Mouse (Mus musculus) lung, postnatal 25 days (tissue): ENCODE data around the gene Mbnl1.

Source experiments
- DNase-seq: peaks from one replicate; pipeline ENCODE4 v3.0.0; 2022; ENCODE audit warnings: low spot score

The Mbnl1 gene

DNA sequence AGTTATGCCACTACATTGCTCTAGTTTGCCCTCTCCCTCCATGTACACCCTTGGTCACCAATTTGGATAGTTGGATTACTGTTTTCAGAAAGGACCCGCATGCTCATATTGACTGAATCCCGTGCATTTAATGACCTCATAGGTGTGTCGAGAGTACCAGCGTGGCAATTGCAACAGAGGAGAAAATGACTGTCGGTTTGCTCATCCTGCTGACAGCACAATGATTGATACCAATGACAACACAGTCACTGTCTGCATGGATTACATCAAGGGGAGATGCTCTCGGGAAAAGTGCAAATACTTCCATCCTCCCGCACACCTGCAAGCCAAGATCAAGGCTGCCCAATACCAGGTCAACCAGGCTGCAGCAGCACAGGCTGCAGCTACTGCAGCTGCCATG, 140.5 kb downstream of the Mbnl1 start:
- DNase-seq = no peak

DNA sequence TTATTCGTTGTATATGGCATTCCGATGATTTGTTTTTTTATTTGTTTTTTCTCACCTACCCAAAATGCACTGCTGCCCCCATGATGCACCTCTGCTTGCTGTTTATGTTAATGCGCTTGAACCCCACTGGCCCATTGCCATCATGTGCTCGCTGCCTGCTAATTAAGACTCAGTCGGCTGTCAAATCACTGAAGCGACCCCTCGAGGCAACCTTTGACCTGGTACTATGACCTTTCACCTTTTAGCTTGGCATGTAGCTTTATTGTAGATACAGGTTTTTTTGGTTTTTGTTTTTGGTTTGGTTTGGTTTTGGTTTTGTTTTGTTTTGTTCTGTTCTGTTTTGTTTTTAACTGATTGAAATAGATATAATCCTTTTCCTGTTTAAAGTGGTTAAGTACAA, 141.9 kb downstream of the Mbnl1 start:
- no peak for DNase-seq

DNA sequence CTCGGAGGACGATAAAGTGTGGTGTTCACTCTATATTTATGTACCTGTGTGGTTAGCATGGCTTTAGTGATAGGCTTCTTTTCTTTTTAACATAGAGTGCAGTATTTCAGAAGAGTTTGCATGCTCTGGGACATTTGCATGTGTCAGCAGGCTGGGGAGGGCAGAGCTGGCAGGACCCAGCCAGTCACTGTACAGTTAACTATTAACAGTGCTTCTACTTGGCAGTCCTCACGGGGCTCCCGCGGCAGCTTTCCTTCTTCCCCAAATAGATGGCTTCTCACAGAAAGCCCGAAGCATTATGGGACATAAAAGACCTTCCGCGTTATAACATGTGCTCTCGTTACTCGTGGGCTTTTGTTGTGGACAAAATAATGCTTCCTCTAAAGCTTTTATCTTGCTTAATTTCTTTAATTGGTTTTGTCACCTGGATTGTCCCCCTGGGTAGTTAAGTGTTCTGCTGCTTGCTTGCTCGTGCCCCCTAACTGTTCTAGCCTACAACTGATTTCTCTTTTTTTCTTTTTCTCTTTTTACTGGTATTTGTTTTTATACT, 142.5 kb downstream of the Mbnl1 start:
- no peak for DNase-seq

DNA sequence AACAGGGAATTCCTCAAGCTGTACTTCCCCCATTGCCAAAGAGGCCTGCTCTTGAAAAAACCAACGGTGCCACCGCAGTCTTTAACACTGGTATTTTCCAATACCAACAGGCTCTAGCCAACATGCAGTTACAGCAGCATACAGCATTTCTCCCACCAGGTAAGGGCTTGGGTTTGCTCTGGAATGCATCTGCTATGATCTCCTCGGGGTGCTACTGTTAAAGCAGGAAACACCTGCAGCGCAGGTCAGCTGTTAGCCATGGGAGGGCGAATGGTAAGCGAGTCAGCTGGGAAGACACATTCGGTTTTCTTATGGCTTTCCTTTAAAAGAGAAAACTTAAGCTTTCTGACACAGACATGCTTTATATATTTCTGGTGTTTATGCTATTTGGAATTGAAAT, 143.0 kb downstream of the Mbnl1 start:
- no peak for DNase-seq

DNA sequence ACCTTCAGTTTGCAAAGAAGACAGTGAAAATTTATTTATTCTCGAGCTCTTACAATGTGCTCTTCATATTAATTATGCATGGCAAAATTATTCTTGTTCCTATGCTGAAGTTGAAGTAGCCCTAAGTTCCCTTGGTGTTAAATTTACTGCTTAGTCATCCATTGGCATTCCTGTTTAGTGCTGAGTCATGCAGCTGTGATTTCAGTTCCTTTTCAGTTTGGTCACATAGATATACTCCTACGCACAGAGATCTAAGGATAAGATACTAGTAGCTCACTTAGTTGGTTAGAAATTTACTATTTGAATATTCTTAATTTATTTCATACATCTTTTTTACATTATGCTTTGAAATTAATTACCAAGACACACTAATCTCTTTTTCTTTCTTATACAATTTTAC, 143.5 kb downstream of the Mbnl1 start:
- no peak for DNase-seq

DNA sequence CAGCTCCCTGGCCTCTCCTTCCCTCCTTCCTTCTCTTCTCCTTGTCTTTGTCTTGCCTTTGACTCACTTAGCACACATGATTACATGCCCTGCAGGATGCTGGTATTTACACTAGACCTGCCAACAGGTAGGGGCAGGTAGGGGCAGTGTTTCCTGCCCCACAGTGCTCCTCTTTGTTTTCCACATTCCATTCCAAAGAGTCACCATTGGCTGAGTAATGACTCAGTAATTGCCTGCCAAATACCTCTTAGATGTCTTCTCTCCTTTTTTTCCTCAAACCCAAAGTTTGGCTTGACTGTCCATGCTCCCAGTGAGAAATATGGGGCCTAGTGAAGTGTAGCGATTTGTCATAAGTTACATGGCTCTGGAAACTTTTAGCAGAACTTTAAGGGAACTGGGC, 145.0 kb downstream of the Mbnl1 start:
- DNase-seq = peak; percentile 27

DNA sequence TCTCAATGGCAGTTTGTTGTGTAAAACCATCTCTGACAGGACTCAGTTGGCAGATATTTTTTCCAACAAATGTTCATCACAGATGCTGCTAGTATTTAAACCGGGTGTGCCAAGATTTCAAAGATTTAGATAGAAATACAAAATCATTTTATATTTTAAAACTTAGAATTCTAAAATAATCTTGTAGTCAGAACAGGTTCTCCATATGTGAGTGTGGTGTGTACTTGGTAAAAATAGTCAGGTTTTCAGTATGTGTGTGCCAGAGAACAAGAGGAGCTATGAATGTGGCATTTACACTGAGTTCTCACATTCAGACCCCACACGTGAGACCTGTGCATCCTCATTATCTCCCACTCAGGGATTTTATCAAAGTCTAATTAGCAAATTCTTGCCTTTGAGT, 147.6 kb downstream of the Mbnl1 start:
- no peak for DNase-seq

DNA sequence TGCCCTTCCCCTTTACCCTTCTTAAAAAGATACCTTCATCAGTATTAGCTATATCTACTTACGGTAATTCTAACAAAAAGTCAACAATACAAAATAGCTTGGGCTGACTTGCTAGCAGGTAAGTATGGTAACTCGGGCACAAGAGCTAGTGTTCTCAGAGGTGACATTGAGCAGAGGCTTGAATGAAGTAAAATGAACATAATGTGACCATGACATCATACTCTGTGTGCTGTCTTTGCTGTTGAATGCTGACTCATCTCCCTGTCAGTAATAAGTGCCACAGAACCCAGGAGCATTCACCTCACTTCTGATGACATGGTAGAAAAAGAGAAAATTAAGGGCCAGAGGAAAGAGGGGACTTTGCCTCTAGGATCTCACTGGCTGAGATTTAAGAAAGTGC, 158.6 kb downstream of the Mbnl1 start:
- DNase-seq = no peak

DNA sequence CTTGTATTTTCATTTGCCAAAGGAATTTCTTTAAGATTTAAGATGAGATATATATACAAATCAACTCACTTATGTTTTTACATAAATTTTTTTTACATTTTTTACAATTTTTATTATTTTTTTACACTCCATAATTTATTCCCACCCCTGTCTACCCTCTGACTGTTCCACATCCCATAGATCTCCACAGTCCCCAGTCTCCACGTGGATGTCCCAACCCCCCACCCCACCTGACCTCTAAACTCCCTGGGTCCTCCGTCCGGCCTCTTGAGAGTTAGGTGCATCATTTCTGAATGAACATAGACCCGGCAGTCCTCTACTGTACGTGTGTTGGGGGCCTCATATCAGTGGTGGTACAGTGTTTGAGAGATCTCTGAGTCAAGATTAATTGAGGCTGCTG, 159.1 kb downstream of the Mbnl1 start:
- DNase-seq = no peak

DNA sequence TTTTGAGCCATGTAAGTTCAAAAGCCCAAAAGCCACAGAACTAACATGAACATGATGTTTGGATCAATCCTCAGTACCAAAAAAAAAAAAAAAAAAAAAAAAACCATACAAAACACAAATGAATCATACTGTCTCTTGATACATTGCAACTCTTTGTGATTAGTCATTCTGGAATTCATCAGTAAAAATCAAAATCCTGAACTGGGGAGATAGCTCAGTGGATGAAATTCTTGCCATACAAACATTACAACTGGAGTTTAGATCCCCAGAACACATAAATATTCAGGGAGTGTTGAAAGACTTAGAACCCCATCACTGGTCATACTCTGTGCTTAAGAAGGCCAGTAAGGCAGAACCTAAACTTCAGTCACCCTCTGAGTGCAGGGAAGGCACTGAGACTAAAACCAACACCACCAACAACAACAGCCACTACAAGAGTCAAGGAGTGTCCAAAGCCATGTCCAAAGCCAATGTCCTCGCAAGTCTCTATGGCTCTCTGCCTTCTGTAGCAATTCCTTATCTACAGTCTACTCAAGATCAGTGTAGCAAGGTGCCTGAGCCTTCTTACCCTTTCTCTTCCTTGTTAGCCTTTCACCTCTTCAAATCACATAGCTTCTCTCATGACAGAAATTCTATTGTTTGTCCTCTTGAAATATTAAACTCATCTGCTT, 160.3 kb downstream of the Mbnl1 start:
- DNase-seq = no peak

DNA sequence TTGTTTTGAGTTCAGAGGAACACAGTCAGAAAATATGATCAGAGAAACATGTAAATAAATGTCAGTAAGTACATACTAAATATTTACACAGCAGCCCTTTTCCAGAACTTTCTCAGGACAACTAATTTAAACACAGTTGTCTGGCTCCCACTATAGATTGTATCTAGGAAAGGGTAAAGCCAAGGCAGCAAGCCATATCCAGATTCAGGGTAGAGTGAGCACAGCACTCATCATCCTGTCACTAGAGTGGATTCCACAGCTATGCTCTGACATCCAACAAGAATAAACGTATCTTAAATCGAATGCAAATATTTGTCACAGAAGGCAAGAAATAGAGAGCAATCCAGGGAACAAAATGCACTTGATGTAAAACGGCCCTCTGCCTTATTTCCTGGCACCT, 165.9 kb downstream of the Mbnl1 start:
- no peak for DNase-seq

DNA sequence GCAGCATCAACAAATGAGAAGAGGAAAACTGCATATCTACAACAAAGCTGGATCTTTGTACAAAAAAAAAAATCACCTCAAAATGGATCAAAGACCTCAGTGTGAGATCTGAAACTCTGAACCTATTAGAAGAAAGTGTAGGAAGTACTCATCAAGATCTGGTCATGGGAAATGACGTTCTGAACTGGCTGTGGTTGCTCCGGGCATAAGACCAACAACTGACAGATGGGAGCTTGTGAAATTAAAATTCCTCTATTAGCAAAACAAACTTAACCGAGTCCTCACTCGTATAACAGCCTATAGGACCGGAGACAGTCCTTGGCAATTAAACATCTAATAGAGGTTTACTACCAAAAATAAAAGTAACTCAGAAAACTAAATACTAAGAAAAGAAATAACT, 166.5 kb downstream of the Mbnl1 start:
- DNase-seq = no peak

DNA sequence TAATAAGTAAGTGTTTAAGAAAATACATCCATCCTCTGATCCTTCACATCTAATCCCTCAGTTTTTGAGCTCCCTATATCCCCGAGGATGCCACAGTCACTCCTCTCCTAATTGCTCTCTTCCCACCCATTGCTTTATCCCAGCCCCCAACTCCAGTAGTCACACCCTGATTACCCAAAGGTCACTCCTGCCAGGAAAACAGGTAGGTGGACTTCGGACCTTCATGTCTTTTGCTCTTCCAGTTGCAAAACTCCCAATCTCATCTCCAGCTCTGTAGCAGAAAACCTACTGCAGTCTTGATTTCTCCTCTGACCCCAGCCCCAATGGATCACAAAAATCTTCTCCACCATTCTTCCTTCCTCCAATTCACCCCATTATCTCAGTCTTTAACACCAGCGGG, 169.6 kb downstream of the Mbnl1 start:
- DNase-seq = no peak

DNA sequence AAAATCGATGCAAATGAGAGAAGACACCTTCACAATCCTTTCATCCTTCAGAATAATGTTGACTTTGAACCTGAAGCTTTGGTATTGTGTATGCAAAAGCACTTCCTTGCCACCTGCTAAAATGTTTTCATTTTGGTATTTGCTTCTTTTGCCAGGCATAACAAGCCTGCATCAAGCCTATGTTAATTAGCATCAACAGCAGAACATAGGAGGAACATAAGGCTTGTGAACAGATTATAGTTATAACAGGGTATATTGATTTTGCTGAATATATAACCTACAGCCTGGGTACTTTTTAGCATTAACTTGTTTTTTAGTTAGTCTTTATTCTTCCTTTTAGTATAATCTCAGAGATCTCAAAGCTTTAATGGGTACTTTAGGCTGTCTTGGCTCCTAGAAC, 172.9 kb downstream of the Mbnl1 start:
- no peak for DNase-seq

DNA sequence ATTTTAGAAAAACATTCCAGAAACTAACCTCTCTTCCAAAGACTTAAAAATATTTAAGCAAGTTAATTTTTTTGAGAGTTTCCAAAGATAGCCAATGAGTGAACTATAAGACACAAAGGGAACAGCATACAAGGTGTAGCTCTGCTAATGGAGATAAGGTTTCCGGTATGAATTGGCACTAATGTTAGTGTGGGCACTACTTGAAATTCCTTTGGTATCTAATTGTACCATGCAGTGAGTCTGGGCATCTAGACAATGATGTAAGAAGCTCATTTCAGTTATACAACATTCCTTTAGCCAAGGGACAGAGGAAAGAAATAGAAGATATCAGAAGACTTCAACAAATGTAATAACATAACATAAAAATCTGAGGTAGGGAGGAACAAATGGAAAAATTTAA, 175.7 kb downstream of the Mbnl1 start:
- no peak for DNase-seq

DNA sequence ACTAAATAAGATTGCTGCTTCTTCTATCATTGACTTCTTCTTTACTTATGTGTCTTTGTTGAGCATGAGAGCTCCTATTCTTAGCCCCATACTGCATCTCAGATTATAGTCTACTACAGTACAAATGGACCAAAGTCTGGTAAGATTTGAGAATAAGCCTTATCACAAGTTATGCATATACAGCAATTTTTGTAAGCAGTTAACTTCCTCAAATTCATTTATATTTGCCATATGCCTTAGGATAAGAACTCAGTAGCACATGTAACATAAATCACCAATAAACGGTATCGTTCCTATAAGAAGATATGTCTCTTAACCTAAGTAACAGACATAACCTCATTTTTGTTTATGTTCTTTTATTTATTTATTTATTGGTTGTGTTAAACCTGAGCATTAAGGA, 188.1 kb downstream of the Mbnl1 start:
- no peak for DNase-seq
